Mouse (Mus musculus): ENCODE data around the gene Rab3il1.

- TF ChIP-seq CTCF (IDR thresholded peaks at IDR 0.05; ENCODE audit: insufficient read depth, low read depth, low read length) (no peak), POLR2A (IDR thresholded peaks at IDR 0.05; ENCODE audit: insufficient read depth, low read depth, low read length) (no peak)
Measured at GRCm38 (mm10) chr19:10037534-10037933, 36.1 kb downstream of the Rab3il1 start.

Measured in olfactory bulb, adult 2 months (tissue).